18 mouse cellular contexts compared by ENCODE assay signal in the genomic region with DNA sequence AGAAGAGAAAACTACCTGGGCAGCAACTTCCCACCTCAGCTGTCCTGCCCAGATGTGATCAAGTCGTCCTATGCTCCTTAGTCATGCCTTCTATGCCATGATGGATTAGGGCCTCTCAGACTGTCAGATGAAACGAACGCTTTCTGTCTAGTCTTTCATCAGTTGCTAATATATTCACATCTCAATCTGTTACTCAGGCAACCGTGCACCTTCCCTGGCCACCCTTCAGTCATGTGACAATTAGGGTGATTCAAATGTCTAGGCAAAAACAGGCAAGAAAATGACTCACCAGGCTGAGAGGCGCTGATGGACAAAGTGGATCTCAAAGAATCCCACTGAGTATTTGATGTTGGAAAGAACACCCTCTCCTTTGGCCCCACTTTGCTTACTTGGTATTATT. TPM values are rescaled to one million over a fixed set of nuclear protein-coding genes. Genes with fewer than 3 reads are reported as not detected.
DNase-seq lines count a peak whose midpoint lies in the region; ATAC-seq and TF ChIP-seq lines count a peak whose summit lies in the region.
"Had no signal": no experiment of that assay in that cellular context is flagged by ENCODE, and none has a peak within 500 bp of the region (broad histone marks: within the 10 kb centered on the region; RNA-seq: fewer than 3 reads in every experiment).

No protein-coding gene starts in this region.

- WGBS in forebrain, embryonic 11.5 days: 16% methylated on average over 5 of the region's 5 CpGs
- WGBS in hindbrain, embryonic 13.5 days: 6% methylated on average over 5 of the region's 5 CpGs
- 10% methylated on average over 5 of the region's 5 CpGs for WGBS in midbrain, embryonic 15.5 days
- 66% methylated on average over 5 of the region's 5 CpGs for WGBS in heart, embryonic 10.5 days
- WGBS in heart, embryonic 11.5 days (ENCODE audit: insufficient replicate concordance): 56% methylated on average over 5 of the region's 5 CpGs

- DNase-seq in layer of hippocampus, adult 2 months (ENCODE audit: low spot score in 2 of 2): no peak
- DNase-seq in layer of hippocampus, postnatal 10 days (ENCODE audit: low spot score in 2 of 2): no peak
- no peak for DNase-seq in forebrain, embryonic 11.5 days (ENCODE audit: low spot score)
- DNase-seq in left cerebral cortex, adult 9 months (ENCODE audit: low spot score in 2 of 2): no peak
- DNase-seq in heart, embryonic 10.5 days (ENCODE audit: low spot score): no peak
- DNase-seq: cerebellum, adult 11 months; cerebellum, postnatal 36 days; heart, postnatal 4 days; kidney, adult 18-20 months; kidney, postnatal 25 days; liver, embryonic 13.5 days; lung, postnatal 10 days; retina, postnatal 1 day had no signal

- ATAC-seq in forebrain, embryonic 11.5 days (replicated peaks; ENCODE audit: low FRiP score): peak; percentile 49
- peak; percentile 40; the same call in 1 of the 2 replicates for ATAC-seq in hindbrain, embryonic 13.5 days (ENCODE audit: low FRiP score)
- ATAC-seq in midbrain, embryonic 15.5 days (replicated peaks): peak; percentile 53
- ATAC-seq in heart, embryonic 11.5 days (replicated peaks; ENCODE audit: insufficient number of reproducible peaks, low FRiP score, low TSS enrichment): no peak

- TF ChIP-seq CTCF in layer of hippocampus, adult 2 months (conservative IDR thresholded peaks at IDR 0.05): no peak

- no peak overlapping the region for H3K4me3 ChIP-seq in layer of hippocampus, adult 2 months
- H3K4me3 ChIP-seq in forebrain, embryonic 11.5 days (ENCODE audit: low read depth, low read length): no peak overlapping the region
- H3K4me3 ChIP-seq in hindbrain, embryonic 13.5 days: no peak overlapping the region
- no peak overlapping the region for H3K4me3 ChIP-seq in midbrain, embryonic 15.5 days
- H3K4me3 ChIP-seq in heart, embryonic 10.5 days: no peak overlapping the region
- H3K4me3 ChIP-seq in heart, embryonic 11.5 days (ENCODE audit: low read depth, low read length): no peak overlapping the region
- H3K4me3 ChIP-seq: heart, embryonic 13.5 days; liver, embryonic 13.5 days had no signal

- no peaks in the 10 kb centered on the region for H3K9me3 ChIP-seq in forebrain, embryonic 11.5 days (ENCODE audit: control insufficient read depth, low read length)
- no peaks in the 10 kb centered on the region for H3K9me3 ChIP-seq in hindbrain, embryonic 13.5 days
- no peaks in the 10 kb centered on the region for H3K9me3 ChIP-seq in midbrain, embryonic 15.5 days
- H3K9me3 ChIP-seq in heart, embryonic 10.5 days: no peaks in the 10 kb centered on the region
- H3K9me3 ChIP-seq in heart, embryonic 11.5 days (replicated peaks; ENCODE audit: control insufficient read depth, low read length): no peaks in the 10 kb centered on the region
- H3K9me3 ChIP-seq: heart, embryonic 13.5 days; liver, embryonic 13.5 days had no signal

- no peaks in the 10 kb centered on the region; the same call in 1 of the 2 replicates for H3K27me3 ChIP-seq in forebrain, embryonic 11.5 days (ENCODE audit: control insufficient read depth, insufficient read depth, low read length)
- H3K27me3 ChIP-seq in hindbrain, embryonic 13.5 days: no peaks in the 10 kb centered on the region
- H3K27me3 ChIP-seq in midbrain, embryonic 15.5 days (replicated peaks): no peaks in the 10 kb centered on the region
- peaks cover 2% of the 10 kb centered on the region; the same call in 1 of the 2 replicates for H3K27me3 ChIP-seq in heart, embryonic 10.5 days (ENCODE audit: insufficient read depth, poor library complexity, severe bottlenecking)
- peaks cover 1% of the 10 kb centered on the region; the same call in 1 of the 2 replicates for H3K27me3 ChIP-seq in heart, embryonic 11.5 days (ENCODE audit: control insufficient read depth, insufficient read depth, low read length)

- H3K4me1 ChIP-seq in forebrain, embryonic 11.5 days (replicated peaks; ENCODE audit: control insufficient read depth, insufficient read depth, low read length): peaks cover 13% of the 10 kb centered on the region
- peaks cover 76% of the 10 kb centered on the region for H3K4me1 ChIP-seq in hindbrain, embryonic 13.5 days (replicated peaks)
- peaks cover 61% of the 10 kb centered on the region for H3K4me1 ChIP-seq in midbrain, embryonic 15.5 days
- H3K4me1 ChIP-seq in heart, embryonic 10.5 days: no peaks in the 10 kb centered on the region
- H3K4me1 ChIP-seq in heart, embryonic 11.5 days (ENCODE audit: control insufficient read depth, insufficient read depth, low read length): no peaks in the 10 kb centered on the region
- H3K4me1 ChIP-seq: heart, embryonic 13.5 days; liver, embryonic 13.5 days had no signal

- H3K9ac ChIP-seq in forebrain, embryonic 11.5 days (ENCODE audit: low read length): 0 out of 2 replicates have a peak overlapping the region, but pooled peaks have one; percentile 16
- H3K9ac ChIP-seq in hindbrain, embryonic 13.5 days: no peak overlapping the region
- no peak overlapping the region for H3K9ac ChIP-seq in midbrain, embryonic 15.5 days
- H3K9ac ChIP-seq in heart, embryonic 11.5 days (ENCODE audit: low read depth, low read length): no peak overlapping the region
- H3K9ac ChIP-seq: heart, embryonic 13.5 days; liver, embryonic 13.5 days had no signal

- peak overlapping the region; percentile 62; the same call in 1 of the 2 replicates for H3K27ac ChIP-seq in layer of hippocampus, adult 2 months
- peak overlapping the region; percentile 48; the same call in 1 of the 2 replicates for H3K27ac ChIP-seq in forebrain, embryonic 11.5 days (ENCODE audit: low read depth, low read length)
- H3K27ac ChIP-seq in hindbrain, embryonic 13.5 days: peak overlapping the region; percentile 58; the same call in 1 of the 2 replicates
- peak overlapping the region; percentile 8; the same call in 1 of the 2 replicates for H3K27ac ChIP-seq in midbrain, embryonic 15.5 days
- H3K27ac ChIP-seq in heart, embryonic 10.5 days: no peak overlapping the region
- no peak overlapping the region for H3K27ac ChIP-seq in heart, embryonic 11.5 days (ENCODE audit: low read depth, low read length)
- H3K27ac ChIP-seq: heart, embryonic 13.5 days; liver, embryonic 13.5 days had no signal

- H3K36me3 ChIP-seq in forebrain, embryonic 11.5 days (ENCODE audit: control insufficient read depth, insufficient read depth, low read length): no peaks in the 10 kb centered on the region
- peaks cover 5% of the 10 kb centered on the region for H3K36me3 ChIP-seq in hindbrain, embryonic 13.5 days
- H3K36me3 ChIP-seq in midbrain, embryonic 15.5 days (replicated peaks): no peaks in the 10 kb centered on the region
- no peaks in the 10 kb centered on the region for H3K36me3 ChIP-seq in heart, embryonic 10.5 days
- no peaks in the 10 kb centered on the region for H3K36me3 ChIP-seq in heart, embryonic 11.5 days (ENCODE audit: control insufficient read depth, insufficient read depth, low read length)
- H3K36me3 ChIP-seq: heart, embryonic 13.5 days; liver, embryonic 13.5 days had no signal

- H3K4me2 ChIP-seq in forebrain, embryonic 11.5 days (ENCODE audit: low read depth, low read length, severe bottlenecking): peak overlapping the region; percentile 1; the same call in 1 of the 2 replicates
- H3K4me2 ChIP-seq in hindbrain, embryonic 13.5 days: no peak overlapping the region
- peak overlapping the region; percentile 10; the same call in 1 of the 2 replicates for H3K4me2 ChIP-seq in midbrain, embryonic 15.5 days
- no peak overlapping the region for H3K4me2 ChIP-seq in heart, embryonic 11.5 days
- H3K4me2 ChIP-seq: heart, embryonic 13.5 days; liver, embryonic 13.5 days had no signal

RNA-seq across cellular contexts. Expression of gene Arnt2, which starts 6.6 kb away (rescaled TPM):
- total RNA-seq in layer of hippocampus, adult 2 months (2021): 100 to 1,000 TPM; 146 to 163 TPM
- 100 to 1,000 TPM; 160 to 172 TPM for total RNA-seq in layer of hippocampus, postnatal 10 days (2021)
- polyA plus RNA-seq in forebrain, embryonic 11.5 days (2014; fragmentation: Nextera tagmentation; extraction: Ambion mirVana): 40.9 and 43.0 TPM in 2 replicates
- polyA plus RNA-seq in hindbrain, embryonic 13.5 days (2015; fragmentation: Nextera tagmentation; extraction: Ambion mirVana): 60.3 and 64.8 TPM in 2 replicates
- polyA plus RNA-seq in midbrain, embryonic 15.5 days (2015; fragmentation: Nextera tagmentation; extraction: Ambion mirVana): 88.4 and 96.8 TPM in 2 replicates
- 2.7 and 4.7 TPM in 2 replicates for polyA plus RNA-seq in heart, embryonic 10.5 days (2016; fragmentation: Nextera tagmentation; extraction: Ambion mirVana)
- 3.1 and 3.2 TPM in 2 replicates for polyA plus RNA-seq in heart, embryonic 11.5 days (2014; fragmentation: Nextera tagmentation; extraction: Ambion mirVana)
- total RNA-seq: neutrophil, adult 5-6 weeks had no signal

Comparison
In these comparisons a context has a peak if more than half of its experiments do, and no peak if none do; other contexts are left out.
1. H3K27ac ChIP-seq: peak in layer of hippocampus, adult 2 months (single experiment), forebrain, embryonic 11.5 days (single experiment), hindbrain, embryonic 13.5 days (single experiment) and midbrain, embryonic 15.5 days (single experiment); none in heart, embryonic 10.5 days (single experiment) and heart, embryonic 11.5 days (single experiment).
2. H3K4me2 ChIP-seq: peak in forebrain, embryonic 11.5 days (single experiment) and midbrain, embryonic 15.5 days (single experiment); none in hindbrain, embryonic 13.5 days (single experiment) and heart, embryonic 11.5 days (single experiment).